Mouse (Mus musculus): ENCODE measurements around the gene Ints6. TPM values are rescaled to one million over a fixed set of nuclear protein-coding genes. Genes with fewer than 3 reads are reported as not detected.

Gene Ints6
- polyA plus RNA-seq, 1 experiment from 2014 or later, result 12.6 TPM

DNA sequence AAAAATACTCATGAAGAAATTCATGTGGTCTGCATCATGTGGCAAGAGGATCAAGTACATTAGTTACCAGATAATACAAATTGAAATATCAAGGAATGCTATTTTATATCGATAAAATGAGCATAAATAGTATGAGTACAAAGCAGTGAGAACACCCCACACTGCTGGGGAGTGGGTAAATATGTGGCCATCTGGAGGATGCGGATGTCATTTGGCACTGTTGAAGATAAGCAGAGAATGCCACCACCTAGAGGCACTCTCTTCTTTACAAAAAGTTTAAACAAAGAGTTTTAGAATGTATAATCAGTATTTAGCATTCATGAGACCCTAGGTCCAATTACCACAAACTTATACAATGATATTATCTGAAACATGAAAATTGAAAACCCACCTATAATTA is 42.8 kb downstream of the Ints6 start:
- no peaks in the 10 kb centered on the region for H3K27me3 ChIP-seq (replicated peaks; ENCODE audit: control insufficient read depth, insufficient read depth, low read length)
- WGBS, result 88% methylated on average over 2 of the region's 2 CpGs
- no peak overlapping the region for H3K27ac ChIP-seq (ENCODE audit: low read depth, low read length)
- H3K9me3 ChIP-seq (ENCODE audit: control insufficient read depth, low read length), result no peaks in the 10 kb centered on the region
- no peaks in the 10 kb centered on the region for H3K4me1 ChIP-seq (ENCODE audit: control insufficient read depth, insufficient read depth, low read depth, low read length)
- no peak for ATAC-seq
- no peak overlapping the region for H3K4me3 ChIP-seq (ENCODE audit: low read length)
- H3K9ac ChIP-seq (ENCODE audit: low read depth, low read length), result no peak overlapping the region
- no peak overlapping the region for H3K4me2 ChIP-seq (ENCODE audit: low read length)
- H3K36me3 ChIP-seq (ENCODE audit: control insufficient read depth, insufficient read depth, low read length), result peaks cover 13% of the 10 kb centered on the region; the same call in 1 of the 2 replicates

DNA sequence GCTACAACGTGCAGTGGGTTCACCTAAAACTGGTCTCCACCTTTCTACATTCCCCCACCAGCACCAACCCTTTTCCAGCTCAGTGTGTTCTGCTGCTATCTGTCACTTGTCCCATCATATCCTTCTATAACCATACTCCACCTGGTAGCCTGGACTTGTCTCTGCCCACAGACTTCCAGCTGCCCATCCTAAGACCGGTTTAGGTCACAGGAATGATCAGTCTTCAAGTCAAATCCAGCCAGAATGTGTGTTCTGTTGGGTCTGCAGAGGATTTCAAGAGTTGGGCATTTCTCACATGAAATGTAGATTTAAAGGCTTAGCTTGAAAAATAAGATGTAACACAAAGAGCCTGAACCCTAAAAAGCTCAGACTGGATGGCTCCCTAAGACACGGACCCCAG is 87.3 kb downstream of the Ints6 start:
- no peak for ATAC-seq
- 92% methylated on average over 3 of the region's 3 CpGs for WGBS
- Histone ChIP-seq H3K4me2 (ENCODE audit: low read length) (no peak overlapping the region), H3K9ac (ENCODE audit: low read depth, low read length) (no peak overlapping the region), H3K4me3 (ENCODE audit: low read length) (no peak overlapping the region), H3K9me3 (ENCODE audit: control insufficient read depth, low read length) (no peaks in the 10 kb centered on the region), H3K27me3 (replicated peaks; ENCODE audit: control insufficient read depth, insufficient read depth, low read length) (no peaks in the 10 kb centered on the region), H3K36me3 (ENCODE audit: control insufficient read depth, insufficient read depth, low read length) (no peaks in the 10 kb centered on the region), H3K27ac (ENCODE audit: low read depth, low read length) (no peak overlapping the region), H3K4me1 (ENCODE audit: control insufficient read depth, insufficient read depth, low read depth, low read length) (no peaks in the 10 kb centered on the region)

DNA sequence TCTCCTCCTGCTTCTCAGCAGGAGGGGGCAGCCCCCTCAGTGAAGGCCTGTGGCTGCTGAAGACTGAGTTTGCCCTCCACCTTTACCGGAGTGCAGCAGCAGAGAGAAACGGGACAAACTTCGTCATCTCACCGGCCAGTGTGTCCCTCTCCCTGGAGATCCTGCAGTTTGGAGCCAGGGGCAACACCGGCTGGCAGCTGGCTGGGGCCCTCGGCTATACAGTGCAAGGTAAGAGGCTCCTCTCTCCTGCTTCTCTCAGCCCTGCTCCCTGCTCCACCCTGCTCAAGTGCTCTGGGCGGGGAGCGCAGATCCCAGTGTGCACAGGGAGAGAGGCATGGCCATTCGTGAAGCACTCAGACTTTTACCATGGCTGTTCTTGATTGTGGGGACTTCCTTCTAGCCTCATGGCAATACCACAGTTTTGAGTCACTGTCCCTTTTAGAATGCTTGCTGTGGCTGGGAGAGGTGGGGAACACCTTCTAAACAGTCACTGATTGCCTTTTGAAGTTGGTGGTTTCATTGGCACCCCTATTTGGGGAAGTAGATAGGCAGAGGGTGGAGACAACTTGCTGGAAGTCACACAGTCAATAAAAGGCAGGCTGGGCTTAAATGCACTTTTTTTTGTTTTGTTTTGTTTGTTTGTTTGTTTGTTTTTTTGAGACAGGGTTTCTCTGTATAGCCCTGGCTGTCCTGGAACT is 95.8 kb downstream of the Ints6 start:
- H3K9ac ChIP-seq (ENCODE audit: low read depth, low read length), result no peak overlapping the region
- no peaks in the 10 kb centered on the region for H3K36me3 ChIP-seq (ENCODE audit: control insufficient read depth, insufficient read depth, low read length)
- ATAC-seq, result no peak
- no peak overlapping the region for H3K27ac ChIP-seq (ENCODE audit: low read depth, low read length)
- no peak overlapping the region for H3K4me2 ChIP-seq (ENCODE audit: low read length)
- no peaks in the 10 kb centered on the region for H3K4me1 ChIP-seq (ENCODE audit: control insufficient read depth, insufficient read depth, low read depth, low read length)
- WGBS, result 54% methylated on average over 9 of the region's 9 CpGs
- no peak overlapping the region for H3K4me3 ChIP-seq (ENCODE audit: low read length)
- H3K27me3 ChIP-seq (replicated peaks; ENCODE audit: control insufficient read depth, insufficient read depth, low read length), result no peaks in the 10 kb centered on the region
- no peaks in the 10 kb centered on the region for H3K9me3 ChIP-seq (ENCODE audit: control insufficient read depth, low read length)

DNA sequence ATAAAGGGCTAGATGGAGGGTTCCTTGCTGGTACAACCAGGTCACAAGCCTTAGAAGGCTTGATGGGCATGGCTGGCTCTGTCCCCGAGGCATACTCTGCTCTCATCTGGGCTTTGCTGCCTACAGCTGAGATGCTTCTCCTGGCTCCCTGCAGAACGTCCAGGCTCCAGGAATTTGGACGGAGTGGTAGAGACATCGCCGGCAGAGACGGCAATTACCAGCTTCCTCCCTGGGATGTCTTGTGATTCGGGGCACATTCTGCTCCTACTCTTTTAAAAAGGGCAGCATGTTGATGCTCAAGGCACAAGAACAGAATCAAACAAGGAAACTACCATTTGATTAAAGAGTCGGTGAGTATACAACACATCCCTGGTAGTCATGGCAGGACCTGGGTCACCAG is 97.6 kb downstream of the Ints6 start, which contains the start of gene Serpine3:
Gene Serpine3 (plus strand): TSS at position 301 of the 400 bp plus-strand sequence.
- no peak for ATAC-seq

DNA sequence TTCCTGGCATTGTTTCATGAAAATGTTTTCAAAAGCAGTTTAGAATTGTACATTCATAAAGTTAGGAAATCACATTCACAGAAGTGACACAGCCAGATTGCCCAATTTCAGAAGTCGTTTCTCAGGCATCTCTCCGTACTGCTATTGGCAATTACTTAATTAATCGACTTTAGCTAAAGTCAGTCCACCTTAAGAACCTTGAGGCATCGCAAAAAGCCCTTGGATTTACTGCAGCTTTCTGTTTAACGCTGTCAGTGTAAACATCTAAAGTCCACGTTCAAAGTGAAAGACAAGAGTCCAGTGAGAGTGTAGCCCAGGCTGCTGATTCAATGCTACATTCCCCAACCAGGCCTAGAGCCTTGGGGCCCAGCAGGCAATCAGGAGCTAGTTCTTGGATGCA is 98.6 kb downstream of the Ints6 start:
- WGBS, result 85% methylated on average over 6 of the region's 6 CpGs
- Histone ChIP-seq H3K4me1 (ENCODE audit: control insufficient read depth, insufficient read depth, low read depth, low read length) (no peaks in the 10 kb centered on the region), H3K9me3 (ENCODE audit: control insufficient read depth, low read length) (no peaks in the 10 kb centered on the region)

More for the DNA sequence above, 97.6 kb downstream of the Ints6 start, which contains the start of gene Serpine3:
- 86% methylated on average over 8 of the region's 8 CpGs for WGBS
- H3K9me3 ChIP-seq (ENCODE audit: control insufficient read depth, low read length), result no peaks in the 10 kb centered on the region
- no peaks in the 10 kb centered on the region for H3K27me3 ChIP-seq (replicated peaks; ENCODE audit: control insufficient read depth, insufficient read depth, low read length)
- H3K36me3 ChIP-seq (ENCODE audit: control insufficient read depth, insufficient read depth, low read length), result no peaks in the 10 kb centered on the region
- no peak within 1 kb of the TSS for H3K9ac ChIP-seq (ENCODE audit: low read depth, low read length)
- H3K4me2 ChIP-seq (ENCODE audit: low read length), result no peak within 1 kb of the TSS
- H3K27ac ChIP-seq (ENCODE audit: low read depth, low read length), result no peak within 1 kb of the TSS
- H3K4me3 ChIP-seq (ENCODE audit: low read length), result no peak within 1 kb of the TSS
- no peaks in the 10 kb centered on the region for H3K4me1 ChIP-seq (ENCODE audit: control insufficient read depth, insufficient read depth, low read depth, low read length)

DNA sequence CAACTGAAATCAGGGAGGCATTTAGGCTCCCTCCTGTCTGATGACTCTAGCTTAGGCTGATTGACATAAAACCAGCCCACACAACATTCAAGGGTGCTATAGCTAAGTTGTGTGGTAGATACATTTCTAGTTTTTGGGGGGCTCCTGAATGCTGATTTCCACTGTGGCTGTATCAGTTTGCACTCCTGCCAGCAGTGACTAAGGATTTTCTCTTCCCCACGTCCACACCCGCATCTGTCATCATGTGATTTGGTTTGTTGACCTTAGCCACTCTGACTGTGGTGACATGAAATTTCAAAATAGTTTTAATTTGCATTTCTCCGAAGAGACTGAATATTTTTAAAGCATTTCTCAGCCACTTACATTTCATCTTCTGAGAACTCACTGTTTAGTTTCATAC is 103.5 kb downstream of the Ints6 start:
- ATAC-seq, result no peak
- Histone ChIP-seq H3K27ac (ENCODE audit: low read depth, low read length) (no peak overlapping the region), H3K4me2 (ENCODE audit: low read length) (no peak overlapping the region), H3K36me3 (ENCODE audit: control insufficient read depth, insufficient read depth, low read length) (no peaks in the 10 kb centered on the region), H3K4me1 (ENCODE audit: control insufficient read depth, insufficient read depth, low read depth, low read length) (no peaks in the 10 kb centered on the region), H3K4me3 (ENCODE audit: low read length) (no peak overlapping the region), H3K9me3 (ENCODE audit: control insufficient read depth, low read length) (no peaks in the 10 kb centered on the region), H3K9ac (ENCODE audit: low read depth, low read length) (no peak overlapping the region), H3K27me3 (replicated peaks; ENCODE audit: control insufficient read depth, insufficient read depth, low read length) (no peaks in the 10 kb centered on the region)
- WGBS, result 80% methylated on average over 3 of the region's 3 CpGs

More for the DNA sequence above, 98.6 kb downstream of the Ints6 start:
- H3K27ac ChIP-seq (ENCODE audit: low read depth, low read length), result no peak overlapping the region
- H3K4me3 ChIP-seq (ENCODE audit: low read length), result no peak overlapping the region
- H3K9ac ChIP-seq (ENCODE audit: low read depth, low read length), result no peak overlapping the region
- H3K36me3 ChIP-seq (ENCODE audit: control insufficient read depth, insufficient read depth, low read length), result no peaks in the 10 kb centered on the region
- no peak for ATAC-seq
- no peaks in the 10 kb centered on the region for H3K27me3 ChIP-seq (replicated peaks; ENCODE audit: control insufficient read depth, insufficient read depth, low read length)
- H3K4me2 ChIP-seq (ENCODE audit: low read length), result no peak overlapping the region

DNA sequence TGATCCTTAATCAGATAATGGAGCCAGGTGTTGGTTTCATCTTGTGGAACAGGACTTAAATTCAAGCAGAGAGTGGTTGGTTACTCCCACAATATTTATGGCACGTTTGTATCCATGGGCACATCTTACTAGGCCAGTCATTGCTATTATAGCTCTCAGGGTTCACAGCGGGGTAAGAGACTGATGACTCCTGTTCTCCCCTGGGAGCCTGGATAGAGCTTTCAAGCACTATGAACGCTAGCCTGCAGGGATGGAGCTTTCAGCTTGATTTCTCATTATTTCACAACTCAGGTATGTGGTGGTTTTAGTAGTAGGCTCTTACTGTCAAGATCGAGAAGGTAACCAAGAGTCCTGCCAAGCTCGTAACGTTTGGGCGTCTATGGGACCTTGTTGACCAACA is 105.0 kb downstream of the Ints6 start:
- H3K27ac ChIP-seq (ENCODE audit: low read depth, low read length), result no peak overlapping the region
- WGBS, result 86% methylated on average over 7 of the region's 7 CpGs
- no peak for ATAC-seq
- no peak overlapping the region for H3K4me3 ChIP-seq (ENCODE audit: low read length)
- H3K36me3 ChIP-seq (ENCODE audit: control insufficient read depth, insufficient read depth, low read length), result no peaks in the 10 kb centered on the region
- no peak overlapping the region for H3K9ac ChIP-seq (ENCODE audit: low read depth, low read length)
- H3K27me3 ChIP-seq (replicated peaks; ENCODE audit: control insufficient read depth, insufficient read depth, low read length), result no peaks in the 10 kb centered on the region
- H3K9me3 ChIP-seq (ENCODE audit: control insufficient read depth, low read length), result no peaks in the 10 kb centered on the region
- H3K4me2 ChIP-seq (ENCODE audit: low read length), result no peak overlapping the region
- no peaks in the 10 kb centered on the region for H3K4me1 ChIP-seq (ENCODE audit: control insufficient read depth, insufficient read depth, low read depth, low read length)

DNA sequence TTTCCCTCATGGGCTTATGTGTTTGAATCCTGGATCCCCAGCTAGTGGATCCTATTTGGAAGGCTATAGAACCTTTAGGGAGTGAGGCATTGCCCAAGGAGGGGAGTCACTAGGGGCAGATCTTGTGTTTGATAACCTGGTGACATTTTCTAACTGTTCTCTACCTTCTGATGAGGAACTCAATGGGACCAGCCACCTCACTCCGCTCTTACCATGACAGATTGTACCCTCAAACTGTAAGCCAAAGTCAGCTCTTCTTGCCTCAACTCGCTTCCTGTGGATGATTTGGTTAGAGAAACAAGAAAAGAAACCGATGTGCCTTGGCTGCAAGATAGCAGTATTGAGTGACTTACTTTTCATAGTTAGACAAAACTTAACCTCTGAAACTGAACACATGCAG is 109.2 kb downstream of the Ints6 start:
- no peaks in the 10 kb centered on the region for H3K36me3 ChIP-seq (ENCODE audit: control insufficient read depth, insufficient read depth, low read length)
- no peak for ATAC-seq
- no peak overlapping the region for H3K9ac ChIP-seq (ENCODE audit: low read depth, low read length)
- no peak overlapping the region for H3K27ac ChIP-seq (ENCODE audit: low read depth, low read length)
- H3K4me1 ChIP-seq (ENCODE audit: control insufficient read depth, insufficient read depth, low read depth, low read length), result no peaks in the 10 kb centered on the region
- no peak overlapping the region for H3K4me3 ChIP-seq (ENCODE audit: low read length)
- H3K4me2 ChIP-seq (ENCODE audit: low read length), result no peak overlapping the region
- WGBS, result 91% methylated on average over 3 of the region's 3 CpGs
- H3K27me3 ChIP-seq (replicated peaks; ENCODE audit: control insufficient read depth, insufficient read depth, low read length), result no peaks in the 10 kb centered on the region
- no peaks in the 10 kb centered on the region for H3K9me3 ChIP-seq (ENCODE audit: control insufficient read depth, low read length)

DNA sequence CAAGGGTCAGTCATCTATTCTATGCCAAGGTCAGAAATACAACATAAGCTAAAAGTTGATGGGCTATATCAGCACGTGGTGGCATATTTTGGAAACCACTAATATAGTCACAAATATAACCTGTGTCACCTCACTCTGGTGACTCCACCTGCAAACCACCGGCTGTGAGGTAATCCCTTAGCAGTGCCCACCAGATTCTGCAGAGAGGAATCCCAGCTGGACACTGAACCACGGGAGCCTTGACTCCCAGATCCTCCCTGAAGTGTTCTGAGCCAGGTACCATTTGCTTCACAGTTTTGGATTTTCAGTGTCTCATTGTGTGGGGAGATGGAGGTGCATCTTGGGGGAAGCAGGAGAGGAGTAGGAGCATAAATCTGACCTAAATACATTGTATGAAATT is 110.6 kb downstream of the Ints6 start:
- Histone ChIP-seq H3K36me3 (ENCODE audit: control insufficient read depth, insufficient read depth, low read length) (no peaks in the 10 kb centered on the region), H3K9me3 (ENCODE audit: control insufficient read depth, low read length) (no peaks in the 10 kb centered on the region), H3K4me3 (ENCODE audit: low read length) (no peak overlapping the region), H3K27ac (ENCODE audit: low read depth, low read length) (no peak overlapping the region), H3K4me1 (ENCODE audit: control insufficient read depth, insufficient read depth, low read depth, low read length) (no peaks in the 10 kb centered on the region), H3K4me2 (ENCODE audit: low read length) (no peak overlapping the region), H3K9ac (ENCODE audit: low read depth, low read length) (no peak overlapping the region), H3K27me3 (replicated peaks; ENCODE audit: control insufficient read depth, insufficient read depth, low read length) (no peaks in the 10 kb centered on the region)
- WGBS, result 74% methylated on average over 3 of the region's 3 CpGs
- ATAC-seq, result no peak

All from hindbrain, embryonic 16.5 days (tissue).